Mouse (Mus musculus) adipose tissue, adult 10 weeks (tissue): ENCODE measurements around the gene Pdap1. TPM values are rescaled to one million over a fixed set of nuclear protein-coding genes. Genes with fewer than 3 reads are reported as not detected.

ENCODE experiments used
- polyA plus RNA-seq: library from polyadenylated mRNA; stranded (reverse); fragments of 350-450 nt; fragmentation: Illumina TruSeq; extraction: RNeasy Lipid Tissue Mini Kit (QIAGEN cat#74804); gene quantifications from one replicate; pipeline ENCODE4 v1.2.3, GENCODE M21; 2014; ENCODE audit warnings: low read depth, low replicate concordance

Pdap1 gene
- 75.4 TPM for polyA plus RNA-seq

DNA sequence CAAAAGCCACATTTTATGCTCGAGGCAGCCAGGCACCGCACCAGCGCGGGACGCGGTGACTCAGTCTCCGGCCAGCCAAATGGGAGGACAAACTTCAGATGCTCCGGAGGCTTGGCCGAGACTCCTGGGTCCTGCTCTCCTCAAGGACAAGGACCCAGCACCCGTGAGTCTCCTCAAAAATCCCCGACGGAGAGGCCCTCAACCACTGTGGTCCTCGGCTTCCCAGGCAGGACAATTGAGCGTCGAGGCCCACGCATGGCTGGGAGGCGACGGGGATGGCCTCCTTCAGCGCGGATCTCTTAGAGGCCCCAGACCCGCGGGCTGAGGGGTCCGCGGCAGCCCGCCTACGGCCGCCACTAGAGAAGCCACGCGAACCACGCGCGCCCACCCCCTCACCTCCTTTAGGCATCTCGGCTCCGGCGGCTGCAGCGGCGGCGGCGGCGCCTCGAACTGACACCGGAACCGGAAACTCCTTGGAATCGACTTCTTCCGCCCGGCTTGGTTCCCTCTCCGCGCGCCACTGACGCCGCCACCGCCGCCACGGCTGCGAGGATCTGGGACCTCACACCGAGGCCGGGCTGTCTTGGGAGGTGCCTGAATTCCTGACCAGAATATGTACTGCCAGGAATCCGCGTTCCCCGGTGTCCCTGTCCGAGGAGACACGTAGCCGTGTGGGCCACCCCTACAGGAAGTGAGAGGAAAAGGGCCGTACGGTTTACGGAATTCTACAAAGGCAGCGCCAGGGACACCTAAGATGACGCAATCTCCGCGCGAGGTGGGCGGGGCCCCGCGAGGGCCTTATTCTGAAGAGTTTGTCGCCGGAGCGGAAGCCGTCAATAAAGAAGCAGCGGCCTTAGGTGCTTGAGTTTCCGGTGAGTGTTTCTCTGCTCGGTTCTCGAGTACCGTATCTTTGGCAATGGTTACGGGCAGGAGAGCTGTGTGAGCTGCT is at the start of gene Pdap1, which contains the start of gene Bud31:
TSS of gene Pdap1 (minus strand) at position 668 of the 949 bp plus-strand sequence.
TSS of gene Bud31 (plus strand) at position 792 of the 949 bp plus-strand sequence.

DNA sequence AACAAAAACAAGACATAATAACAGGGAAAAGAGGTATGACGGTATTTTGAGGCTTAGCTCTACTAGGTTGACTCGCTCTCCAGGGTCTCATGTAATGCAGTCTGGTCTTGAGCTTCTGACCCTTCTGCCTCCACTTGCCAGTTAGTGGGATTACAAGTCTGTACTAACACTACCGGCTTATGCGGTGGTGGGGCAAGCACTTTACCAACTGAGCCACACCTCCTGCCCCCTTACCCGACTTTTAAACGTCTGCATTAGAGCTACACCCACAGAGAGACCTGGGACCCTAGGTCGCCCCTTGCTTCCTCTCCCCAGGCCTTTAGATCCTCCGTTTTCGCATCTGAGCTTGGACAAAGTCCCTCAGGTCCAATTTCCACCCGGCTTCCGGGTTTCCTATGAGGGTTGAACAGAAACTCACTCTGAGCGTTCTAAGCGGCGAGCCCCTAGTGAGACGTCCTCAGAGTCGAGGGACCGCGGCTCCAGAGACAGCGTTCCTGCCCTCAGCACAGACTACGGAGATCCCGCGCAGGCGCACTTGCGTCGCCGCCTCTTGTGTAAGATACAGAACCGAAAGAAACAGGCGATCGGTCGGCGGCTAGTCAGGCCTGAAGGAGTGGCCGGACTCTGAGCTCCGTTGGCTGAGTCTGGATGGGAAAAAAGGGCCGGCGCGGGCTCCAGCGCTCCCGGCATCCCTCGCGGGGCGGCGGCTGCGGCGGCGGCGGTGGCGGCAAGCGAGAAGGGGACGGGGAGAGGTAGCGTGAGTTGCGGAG is 26.7 kb upstream of the Pdap1 start, which contains the start of the genes Ptcd1 and Cpsf4:
TSS of gene Ptcd1 (minus strand) at position 573 of the 770 bp plus-strand sequence.
TSS of gene Cpsf4 (plus strand) at position 678 of the 770 bp plus-strand sequence.

DNA sequence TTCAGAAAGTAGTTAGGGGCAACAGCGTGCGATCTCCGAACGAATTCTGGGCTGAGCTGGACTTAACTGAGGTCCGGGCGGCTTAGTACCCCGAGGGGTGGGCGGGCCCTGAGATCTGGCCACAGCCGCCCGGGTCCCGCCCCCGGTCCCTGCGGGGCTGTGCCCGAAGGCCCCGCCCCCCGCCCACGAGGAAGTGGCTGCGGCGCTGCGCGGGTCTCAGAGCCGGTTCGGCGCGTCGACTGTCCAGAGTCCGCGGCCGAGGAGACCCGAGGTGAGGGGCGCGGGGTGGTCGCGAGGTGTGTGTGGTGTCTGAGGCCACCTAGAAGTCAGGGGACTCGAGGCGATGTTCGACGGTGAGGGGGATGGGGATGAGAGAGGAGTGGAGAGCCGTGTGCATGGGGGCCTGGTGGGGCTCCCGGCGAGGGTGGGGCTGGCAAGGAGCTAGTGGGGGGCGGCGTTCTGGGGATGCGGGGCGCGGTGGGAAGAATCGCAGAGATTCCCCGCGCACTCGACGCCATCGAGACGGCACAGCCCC is 25.9 kb downstream of the Pdap1 start, which contains the start of gene Arpc1b:
TSS of gene Arpc1b (plus strand) at position 145 of the 535 bp plus-strand sequence.

DNA sequence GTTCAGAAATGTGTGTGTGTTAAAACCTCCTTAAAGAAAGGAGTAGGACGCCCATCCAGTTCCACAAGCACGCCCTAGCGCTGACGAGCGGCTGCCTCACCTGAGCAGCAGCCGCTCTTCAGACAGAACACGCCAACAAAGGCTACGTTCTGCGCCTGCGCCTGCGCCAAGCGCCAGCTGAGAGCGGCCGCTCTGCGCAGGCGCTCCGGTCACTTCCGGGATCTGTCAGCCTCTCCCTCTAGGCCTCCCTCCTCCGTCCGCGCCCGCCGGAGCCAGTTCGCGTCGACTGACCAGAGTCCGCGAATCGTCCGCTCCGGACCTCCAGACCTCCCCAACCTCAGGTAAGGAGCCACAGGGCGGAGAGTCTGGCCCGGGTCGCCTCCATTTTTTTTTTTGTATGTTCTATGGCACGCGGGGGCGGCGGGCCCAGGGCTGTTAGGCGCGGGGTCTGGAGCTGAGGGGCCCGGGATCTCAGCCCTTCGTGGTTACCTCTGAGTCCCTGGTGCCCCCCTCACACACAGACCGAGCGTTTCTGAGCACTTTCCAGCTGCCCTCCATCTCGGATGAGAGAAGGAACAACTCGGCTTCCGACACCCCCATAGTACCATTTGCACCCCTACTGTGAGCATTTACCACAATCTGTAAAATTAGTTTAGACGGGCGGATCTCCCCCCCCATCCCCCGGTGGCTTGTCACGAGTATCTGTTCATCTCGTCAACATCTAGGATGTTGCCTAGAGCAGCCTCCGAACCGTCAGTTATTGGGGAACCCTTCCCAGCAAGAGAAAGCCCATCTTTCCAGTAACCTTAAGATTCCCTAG is 56.2 kb downstream of the Pdap1 start, which contains the start of the genes Arpc1a and Kpna7:
TSS of gene Arpc1a (plus strand) at position 199 of the 820 bp plus-strand sequence.
TSS of gene Kpna7 (minus strand) at position 399 of the 820 bp plus-strand sequence.

Other genes starting within 250 kb of the Pdap1 start
- 24.7 TPM for gene Smurf1, start 174.4 kb downstream of the Pdap1 start, polyA plus RNA-seq
- gene Gm4871, start 107.5 kb downstream of the Pdap1 start, polyA plus RNA-seq, result 1.9 TPM
- 2.1 TPM for gene 1700018F24Rik, start 97.2 kb downstream of the Pdap1 start, polyA plus RNA-seq
- 144 TPM for gene Arpc1a, start 56.4 kb downstream of the Pdap1 start, polyA plus RNA-seq
- gene Kpna7, start 56.2 kb downstream of the Pdap1 start, polyA plus RNA-seq, result 0.11 TPM
- gene Arpc1b, start 26.0 kb downstream of the Pdap1 start, polyA plus RNA-seq, result 316 TPM
- gene Bud31, start 124 bp upstream of the Pdap1 start, polyA plus RNA-seq, result 100 TPM
- 14.8 TPM for gene Ptcd1, start 26.9 kb upstream of the Pdap1 start, polyA plus RNA-seq
- 19.5 TPM for gene Cpsf4, start 27.0 kb upstream of the Pdap1 start, polyA plus RNA-seq
- gene Atp5j2, start 51.8 kb upstream of the Pdap1 start, polyA plus RNA-seq, result 228 TPM
- 8.3 TPM for gene Zkscan14, start 61.6 kb upstream of the Pdap1 start, polyA plus RNA-seq
- gene Zkscan5, start 64.3 kb upstream of the Pdap1 start, polyA plus RNA-seq, result 10.3 TPM
- 23.3 TPM for gene Zfp655, start 91.5 kb upstream of the Pdap1 start, polyA plus RNA-seq
- 14.2 TPM for gene Zscan25, start 140.3 kb upstream of the Pdap1 start, polyA plus RNA-seq
- gene Cyp3a57, start 205.0 kb upstream of the Pdap1 start, polyA plus RNA-seq, result not detected